Mouse (Mus musculus) adrenal gland, postnatal 10 days (tissue): ENCODE data around the gene Pgam1. TPM values are rescaled to one million over a fixed set of nuclear protein-coding genes. Genes with fewer than 3 reads are reported as not detected.
A peak's percentile ranks its signal among the peaks of the same experiment; 100 is the strongest.
"Not testable (repeated sequence)": the region's sequence is repeated elsewhere in the genome, so short reads cannot be mapped to it uniquely, and the experiment has no call there.

ENCODE experiments used
- DNase-seq: peaks from one replicate; pipeline ENCODE4 v3.0.0; 2021; ENCODE audit warnings: mixed read lengths
- total RNA-seq, 2 experiments: library from RNA; stranded (reverse); gene quantifications; 2 replicates each; pipeline ENCODE4 v1.2.3; 2021

Gene Pgam1
- total RNA-seq, 2 experiments from 2014 or later, result 536 to 564 TPM

DNA sequence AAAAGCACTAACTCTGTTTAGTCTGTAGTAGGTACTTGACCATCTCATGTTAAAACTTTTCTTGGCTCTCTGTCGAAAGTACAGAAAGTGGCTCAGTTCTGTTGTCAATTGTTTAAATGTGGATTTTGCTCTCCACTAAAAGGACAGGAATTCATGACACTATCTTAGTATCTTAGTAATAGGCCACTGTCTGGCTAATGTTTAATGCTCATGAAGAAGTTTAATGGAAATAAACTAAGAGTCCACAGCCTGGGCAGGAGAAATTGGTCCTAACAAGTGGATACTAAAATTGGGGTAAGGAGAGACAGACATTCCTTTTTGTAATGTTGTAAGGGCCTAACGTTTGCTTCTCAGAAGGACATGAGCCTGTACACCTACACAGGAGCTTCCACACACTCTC is 1.3 kb upstream of the Pgam1 start:
- DNase-seq, result no peak

DNA sequence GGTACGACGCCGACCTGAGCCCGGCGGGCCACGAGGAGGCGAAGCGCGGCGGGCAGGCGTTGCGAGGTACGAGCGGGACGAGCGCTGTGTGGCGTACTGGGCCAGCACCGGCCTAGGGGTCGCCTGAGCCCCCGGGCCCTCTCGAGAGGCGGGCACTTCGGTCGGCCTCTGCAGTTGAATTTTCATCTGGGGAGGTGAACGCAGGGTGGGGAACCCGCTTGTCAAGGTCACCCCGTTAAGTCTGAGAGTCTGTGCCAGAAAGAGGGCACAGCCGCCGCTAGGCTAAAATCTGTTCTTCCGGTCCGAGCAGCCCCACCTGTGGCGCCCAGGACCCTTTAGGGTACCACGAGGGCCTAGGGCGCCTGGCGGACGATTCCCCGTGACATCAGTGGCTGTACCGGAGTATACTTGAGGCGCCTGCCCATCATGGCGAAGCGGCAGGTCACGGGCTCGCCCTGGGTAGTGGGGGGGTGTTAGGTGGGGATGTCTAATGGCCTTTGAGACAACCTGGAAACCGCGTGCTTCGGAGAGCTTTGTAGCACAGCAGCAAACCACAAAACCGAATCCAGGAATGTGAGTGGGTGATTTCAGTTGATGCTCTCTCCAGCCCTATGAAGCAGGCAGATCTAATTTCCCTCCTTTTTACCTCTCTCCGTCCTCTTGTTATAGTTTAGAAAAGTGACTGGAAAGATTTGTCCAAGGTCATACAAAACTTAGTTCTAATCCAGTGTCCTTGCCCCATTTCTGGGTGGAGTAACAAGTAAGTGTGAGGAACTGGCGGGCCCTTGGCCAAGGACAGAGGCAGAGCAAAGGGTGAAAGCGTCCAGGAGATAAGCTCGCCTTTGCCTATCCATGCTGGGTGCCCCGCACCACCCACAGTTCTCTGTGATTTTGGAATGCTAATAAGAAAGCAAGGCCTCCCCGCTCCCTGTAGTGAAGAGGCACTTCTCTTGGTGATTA is 678 bp downstream of the Pgam1 start:
- peak; percentile 76 for DNase-seq

DNA sequence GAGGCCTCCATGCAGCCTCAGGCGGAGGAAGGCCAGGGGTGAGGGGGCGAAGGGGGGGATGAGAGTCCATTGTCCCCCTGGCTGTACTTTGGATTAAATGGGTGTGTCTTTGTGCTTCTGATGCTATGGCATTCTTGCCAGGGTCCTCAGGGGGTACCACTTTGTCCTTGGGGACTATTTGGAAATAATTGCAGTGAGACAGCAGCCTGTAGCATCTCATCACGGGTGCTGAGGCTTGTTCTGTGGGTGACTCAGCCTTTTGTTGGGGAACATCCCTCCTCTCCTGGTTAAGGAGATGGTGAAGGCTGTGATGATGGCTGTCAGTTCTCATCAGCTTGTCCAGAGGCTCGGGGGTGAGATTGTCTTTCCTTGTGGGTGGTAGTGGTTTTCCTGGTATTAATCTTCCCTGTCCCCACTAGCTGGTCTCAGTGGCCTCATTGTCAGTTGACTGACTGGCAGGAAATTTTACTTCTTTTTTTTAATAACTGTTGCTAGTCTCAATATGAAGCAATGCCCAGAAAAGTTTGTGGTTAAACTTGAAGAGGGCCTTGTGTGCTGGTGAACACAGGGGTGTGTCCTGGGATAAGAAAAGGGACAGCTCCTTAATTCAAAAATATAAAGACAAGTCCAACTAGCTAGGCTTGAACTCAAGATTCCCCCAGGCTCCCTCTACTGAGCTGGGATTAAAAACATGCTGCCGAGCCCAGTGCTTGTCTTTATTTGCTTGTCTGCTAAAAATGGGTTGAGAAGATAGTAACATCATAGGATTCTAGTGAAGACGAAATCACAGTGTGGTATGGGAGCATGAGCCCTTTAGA is 2.3 kb downstream of the Pgam1 start:
- no peak for DNase-seq

DNA sequence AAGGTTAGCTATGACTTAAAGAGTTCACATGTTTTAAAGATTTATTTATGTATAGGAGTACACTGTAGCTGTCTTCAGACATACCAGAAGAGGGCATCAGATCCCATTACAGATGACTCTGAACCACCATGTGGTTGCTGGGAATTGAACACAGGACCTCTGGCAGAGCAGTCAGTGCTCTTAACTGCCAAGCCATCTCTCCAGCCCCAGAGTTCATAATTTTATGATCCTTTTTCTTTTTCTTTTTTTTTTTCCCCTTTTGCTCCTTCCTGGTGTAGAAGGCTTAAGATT is 2.8 kb downstream of the Pgam1 start:
- DNase-seq, result not testable (repeated sequence)

DNA sequence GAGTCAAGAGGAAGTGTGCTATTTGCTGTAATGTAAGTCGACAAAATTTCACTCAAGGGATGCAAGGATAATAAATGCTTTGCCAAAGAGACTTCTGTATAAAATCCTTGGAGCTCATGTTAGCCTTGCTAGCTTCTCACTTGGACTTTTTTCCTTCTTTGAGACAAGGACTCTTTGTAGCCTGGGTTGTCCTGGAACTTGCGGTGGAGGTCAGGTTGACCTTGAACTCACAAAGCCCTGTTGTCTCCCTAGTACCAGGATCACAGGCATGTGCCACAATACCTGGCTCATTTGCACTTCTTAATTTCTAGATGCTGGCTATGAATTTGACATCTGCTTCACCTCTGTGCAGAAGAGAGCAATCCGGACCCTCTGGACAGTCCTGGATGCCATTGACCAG is 3.6 kb downstream of the Pgam1 start:
- DNase-seq, result no peak

DNA sequence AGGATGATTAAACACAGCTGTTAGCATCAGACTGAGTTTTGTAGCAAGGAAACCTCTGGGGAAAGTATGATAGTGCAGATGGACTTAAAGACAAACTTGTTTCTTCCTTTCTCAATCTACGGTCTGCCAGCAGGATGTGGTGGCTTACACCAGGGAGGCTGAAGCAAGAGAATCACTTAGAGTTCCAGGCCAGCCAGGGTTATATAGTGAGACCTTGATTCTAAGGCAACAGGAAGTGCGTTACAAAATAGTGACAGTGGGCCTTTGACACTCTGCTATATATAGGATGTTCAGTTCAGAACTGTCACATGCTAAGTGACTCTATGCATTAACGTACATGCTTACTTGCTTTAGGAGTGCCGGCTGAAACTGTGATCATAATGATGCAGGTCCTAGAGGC is 5.1 kb downstream of the Pgam1 start:
- DNase-seq, result no peak

DNA sequence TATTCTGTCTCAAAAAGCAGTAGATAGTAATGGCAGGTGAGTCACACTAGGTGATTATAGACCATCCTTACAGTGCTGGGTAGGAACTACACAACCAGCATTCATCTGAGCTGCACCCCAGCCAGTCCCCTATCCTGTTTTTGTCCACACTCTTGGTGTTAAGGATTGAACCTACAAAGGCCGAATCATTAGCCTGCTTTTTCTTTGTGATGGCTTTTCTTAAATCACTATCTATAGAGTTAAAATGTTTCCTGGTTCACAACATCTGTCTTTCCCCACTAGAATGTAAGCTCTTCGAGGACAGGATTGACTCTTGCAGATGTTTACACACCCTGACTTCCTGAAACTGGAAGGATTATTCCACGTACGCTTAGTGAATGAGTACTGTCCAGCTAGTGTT is 7.7 kb downstream of the Pgam1 start:
- no peak for DNase-seq

DNA sequence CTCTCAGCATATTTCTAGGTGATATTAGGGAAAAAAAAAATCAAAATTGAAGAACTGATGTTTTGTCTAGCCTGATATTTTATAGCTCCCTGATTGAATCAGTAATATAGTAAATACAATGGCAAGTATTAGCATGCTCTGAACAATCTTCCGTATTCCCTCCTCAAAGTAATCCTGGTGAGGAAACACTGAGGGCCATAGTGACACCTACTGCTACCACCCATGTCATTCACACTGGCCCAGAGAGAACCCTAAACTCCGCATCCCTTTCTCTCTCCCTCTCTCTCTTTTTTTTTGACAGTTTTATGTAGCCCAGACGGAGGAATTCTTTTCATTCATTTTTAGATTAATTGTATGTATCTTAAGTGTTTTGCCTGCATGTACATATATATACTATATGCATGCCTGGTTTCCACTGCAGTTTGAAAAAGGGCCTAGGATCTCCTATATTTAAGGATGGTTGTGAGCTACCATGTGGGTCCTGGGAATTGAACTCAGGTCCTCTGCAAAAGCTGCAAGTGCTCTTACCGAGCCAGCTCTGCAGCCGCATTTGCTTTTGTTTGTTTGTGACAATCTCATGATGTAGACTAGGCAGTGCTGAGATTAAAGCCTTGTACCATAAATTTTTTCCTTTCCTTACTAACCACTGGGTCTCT is 8.8 kb downstream of the Pgam1 start:
- no peak for DNase-seq

DNA sequence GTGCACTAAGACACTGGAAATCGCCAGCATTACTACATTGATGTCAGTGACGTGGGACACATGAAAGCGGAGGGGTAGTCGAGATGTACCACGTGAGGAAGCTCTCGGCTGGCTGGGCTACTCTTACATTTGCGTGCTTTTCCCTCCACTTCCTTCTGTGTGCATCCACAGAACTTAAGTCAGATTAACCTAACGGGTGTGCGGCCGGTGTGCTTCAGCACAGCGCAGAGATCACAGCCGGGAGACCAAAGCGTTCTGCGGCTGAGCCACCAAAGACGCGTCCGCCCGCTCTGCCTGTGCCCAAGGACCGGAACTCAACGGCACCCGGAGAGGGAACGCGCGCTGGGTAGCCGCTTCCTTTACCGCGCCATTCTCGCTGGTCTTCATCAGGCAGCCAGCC is 21.0 kb downstream of the Pgam1 start:
- DNase-seq, result no peak

DNA sequence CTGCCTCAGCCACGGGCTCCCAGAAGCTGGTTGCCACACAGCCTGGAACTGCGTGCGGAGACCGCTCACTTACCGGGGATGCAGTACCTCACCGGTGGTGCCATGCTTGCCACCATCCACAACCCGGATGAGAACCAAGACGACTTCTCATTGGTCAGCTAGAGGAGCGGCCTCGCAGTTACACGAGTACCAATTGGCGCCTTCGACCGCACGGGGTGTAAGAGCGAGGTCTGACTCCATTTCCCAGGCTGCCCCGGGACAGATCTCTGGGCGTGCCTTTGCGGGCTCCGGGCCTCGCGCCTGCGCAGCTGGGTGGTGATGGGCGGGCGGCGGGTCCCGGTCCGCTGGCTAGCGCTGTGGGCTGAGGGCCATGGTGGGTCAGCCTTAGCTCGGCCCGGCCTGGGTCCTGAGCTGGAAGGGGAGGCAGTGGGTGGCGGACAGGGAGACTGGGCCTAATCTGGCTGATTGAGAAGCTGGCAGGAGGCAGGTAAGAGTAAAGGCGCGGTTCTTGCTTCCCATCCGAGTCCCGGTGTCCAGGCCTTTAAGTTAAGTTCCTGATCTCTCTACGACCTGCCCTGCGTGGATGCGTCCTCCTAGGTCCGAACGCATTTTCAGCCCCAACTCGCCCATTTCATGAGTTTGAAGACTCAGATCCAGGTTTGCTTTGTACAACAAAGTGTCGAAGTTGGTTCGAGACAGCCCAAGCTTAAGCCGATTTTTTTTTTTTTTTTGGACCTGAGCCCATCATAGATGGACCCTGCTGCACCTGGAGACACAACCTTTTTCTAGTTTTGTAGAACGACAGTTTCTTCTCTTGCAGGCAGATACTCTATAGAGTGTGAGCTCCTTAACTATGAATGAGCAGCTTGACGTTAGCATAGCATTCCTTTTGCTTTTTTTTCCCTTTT is 21.7 kb downstream of the Pgam1 start, which contains the start of the genes Exosc1 and Zdhhc16:
Exosc1 (minus strand) TSS at position 245 of the 908 bp plus-strand sequence.
Zdhhc16 (plus strand) TSS at position 302 of the 908 bp plus-strand sequence.
- peak; percentile 99 for DNase-seq

DNA sequence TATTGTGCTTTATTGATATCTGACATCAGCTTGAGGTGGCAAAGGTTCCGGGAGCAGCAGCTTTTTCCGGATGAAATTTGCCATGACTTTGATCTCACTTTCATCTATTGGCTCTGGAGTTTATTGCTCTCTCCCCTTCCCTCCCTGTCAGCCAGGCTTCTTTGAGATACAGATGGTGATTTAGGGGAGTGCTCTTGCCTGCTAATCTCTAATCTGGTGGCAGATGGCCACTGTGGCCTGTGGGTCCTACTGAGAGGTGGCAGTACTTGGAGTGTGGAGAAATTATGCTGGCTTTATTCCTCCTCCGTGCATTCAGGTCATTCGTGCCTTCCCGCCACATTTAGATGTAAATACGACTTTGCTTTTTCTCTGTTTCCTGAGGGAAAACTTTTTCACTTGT is 22.4 kb downstream of the Pgam1 start:
- no peak for DNase-seq

DNA sequence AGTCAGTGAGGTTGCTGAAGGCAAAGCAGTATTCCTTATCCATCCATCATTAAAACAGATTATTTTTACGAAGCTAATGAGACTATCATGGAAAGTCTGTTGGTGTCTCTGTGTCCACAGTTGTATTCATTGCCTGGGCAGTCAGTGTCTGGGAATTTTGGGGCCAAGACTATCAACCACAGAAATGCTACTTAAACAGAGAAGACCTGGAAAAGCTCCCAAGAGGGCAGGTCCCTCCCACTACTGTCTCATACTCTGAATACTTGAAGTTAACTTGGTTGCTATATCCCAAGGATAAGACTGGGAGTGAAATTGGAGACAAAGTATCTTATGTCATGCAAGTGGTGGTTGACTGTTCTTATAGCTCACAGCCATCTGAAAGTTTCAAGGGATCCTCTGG is 24.2 kb downstream of the Pgam1 start:
- DNase-seq, result no peak

DNA sequence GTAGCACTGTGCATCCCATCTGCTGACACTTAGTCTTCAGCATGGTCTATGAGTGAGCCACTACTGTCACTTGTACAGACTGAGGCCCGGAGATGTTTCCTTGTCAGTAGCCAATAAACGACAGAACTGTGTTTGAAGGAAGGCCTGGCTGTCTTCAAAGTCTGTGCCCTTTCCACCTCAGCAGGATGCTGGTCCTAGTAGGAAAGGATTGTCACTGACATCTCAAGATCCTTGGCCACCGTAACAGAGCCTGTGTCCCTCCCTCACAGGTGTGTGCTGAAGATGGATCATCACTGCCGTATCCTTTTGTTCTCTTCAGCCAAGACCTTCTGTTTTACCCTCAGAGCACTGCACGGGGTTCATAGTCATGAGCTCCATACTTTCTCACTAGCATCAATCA is 26.8 kb downstream of the Pgam1 start:
- no peak for DNase-seq

DNA sequence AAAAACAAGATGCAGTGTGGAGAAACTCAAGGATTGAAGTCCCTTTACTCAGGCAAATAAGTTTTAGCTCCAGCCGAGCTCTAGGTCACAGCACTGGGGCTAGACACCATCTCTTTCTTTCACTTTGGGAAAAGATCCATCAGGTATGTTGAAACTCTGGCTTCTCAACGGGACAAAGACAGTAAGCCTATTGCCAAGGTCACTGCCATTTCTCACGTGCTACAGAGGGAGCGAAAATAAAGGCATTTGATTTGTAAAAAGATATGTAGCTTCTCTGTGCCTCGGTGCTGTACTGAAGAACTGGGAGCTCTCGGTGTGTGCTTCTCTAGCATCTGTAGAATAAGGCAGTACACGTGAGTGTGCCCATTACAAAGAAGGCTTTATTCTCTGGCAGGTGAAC is 32.1 kb downstream of the Pgam1 start:
- no peak for DNase-seq

DNA sequence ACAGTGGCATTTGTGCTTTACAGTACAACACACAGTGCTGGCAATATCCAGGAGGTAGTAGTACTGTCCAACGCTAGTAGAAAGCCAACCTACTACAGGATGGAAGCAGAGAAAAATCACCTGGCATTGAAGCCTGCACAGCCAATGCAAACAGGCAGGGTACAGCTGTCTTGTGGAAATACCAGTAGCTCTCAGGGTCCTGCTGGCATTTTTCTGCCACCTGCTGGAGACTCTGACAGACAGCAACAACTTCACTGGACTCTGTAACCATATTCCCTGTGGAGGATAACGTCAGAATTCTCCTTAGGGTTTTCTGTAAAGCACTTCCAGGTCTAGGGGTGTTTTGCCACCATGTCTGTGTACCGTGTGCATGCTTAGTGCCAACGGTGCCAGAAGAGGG is 40.6 kb downstream of the Pgam1 start:
- DNase-seq, result peak; percentile 12

DNA sequence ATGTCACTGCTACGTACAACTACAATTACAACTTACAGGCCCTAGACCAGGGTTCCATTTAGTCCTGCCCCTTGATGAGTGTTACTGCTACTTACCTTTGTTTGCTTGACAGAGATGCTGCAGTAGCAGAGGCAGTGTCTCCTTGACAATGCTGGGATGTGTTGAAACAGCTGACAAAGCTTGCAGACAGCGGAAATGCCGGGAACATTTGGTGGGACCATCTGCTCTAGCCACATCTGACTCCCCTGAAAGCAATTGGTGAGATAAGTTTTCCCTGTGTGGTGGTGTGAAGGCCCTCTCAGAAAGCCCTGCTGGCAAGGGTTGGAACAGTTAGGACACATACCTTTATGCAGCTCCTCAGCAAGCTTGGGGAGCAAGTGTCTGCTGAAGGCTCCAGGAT is 41.9 kb downstream of the Pgam1 start:
- DNase-seq, result no peak

Other genes starting within 250 kb of the Pgam1 start
- gene Slit1, start 168.3 kb upstream of the Pgam1 start, total RNA-seq, result 1 to 10 TPM; 3.8 to 5.7 TPM
- 1 to 10 TPM; 7.6 to 8.6 TPM for gene Arhgap19, start 109.9 kb upstream of the Pgam1 start, total RNA-seq
- gene Frat1, start 82.0 kb upstream of the Pgam1 start, total RNA-seq, result 10 to 100 TPM in 1 of 2 experiments, 1 to 10 TPM in 1; 8.6 to 11.7 TPM
- gene Frat2, start 63.8 kb upstream of the Pgam1 start, total RNA-seq, result 1 to 10 TPM; 4.8 to 7.1 TPM
- gene Rrp12, start 15.8 kb upstream of the Pgam1 start, total RNA-seq, result 10 to 100 TPM; 12.6 to 12.8 TPM
- gene Exosc1, start 21.5 kb downstream of the Pgam1 start, total RNA-seq, result 10 to 100 TPM; 24.3 to 25.5 TPM
- gene Zdhhc16, start 21.6 kb downstream of the Pgam1 start, total RNA-seq, result 10 to 100 TPM; 30.7 to 36.7 TPM
- gene Mms19, start 69.2 kb downstream of the Pgam1 start, total RNA-seq, result 10 to 100 TPM; 15.5 to 24.2 TPM
- 10 to 100 TPM; 17.1 to 20.2 TPM for gene Ubtd1, start 69.8 kb downstream of the Pgam1 start, total RNA-seq
- 1 to 10 TPM; 2.2 to 5.9 TPM for gene Ankrd2, start 124.1 kb downstream of the Pgam1 start, total RNA-seq
- 10 to 100 TPM; 24.6 to 39.9 TPM for gene Hoga1, start 133.7 kb downstream of the Pgam1 start, total RNA-seq
- 1 to 10 TPM in 1 of 2 experiments, under 1 TPM in 1; 0.75 to 1.3 TPM for gene 4933411K16Rik, start 140.3 kb downstream of the Pgam1 start, total RNA-seq
- 1 to 10 TPM; 6.5 to 9.7 TPM for gene Morn4, start 174.4 kb downstream of the Pgam1 start, total RNA-seq
- 10 to 100 TPM; 37.0 to 41.3 TPM for gene Pi4k2a, start 178.5 kb downstream of the Pgam1 start, total RNA-seq
- gene Avpi1, start 217.1 kb downstream of the Pgam1 start, total RNA-seq, result 10 to 100 TPM; 15.9 to 33.2 TPM
- gene Marveld1, start 235.5 kb downstream of the Pgam1 start, total RNA-seq, result 10 to 100 TPM; 42.0 to 46.4 TPM